Mouse (Mus musculus) heart, embryonic 16.5 days (tissue): ENCODE data around the gene Gja8. TPM values are rescaled to one million over a fixed set of nuclear protein-coding genes. Genes with fewer than 3 reads are reported as not detected.

ENCODE experiments used
- ATAC-seq: fragments of 200-750 bp; cut with Nextera tagmentation; replicated peaks from 2 replicates; pipeline ENCODE4 v1.8.0; 2017; ENCODE audit warnings: moderate number of reproducible peaks; ENCODE audit not compliant: insufficient read depth, low FRiP score; ENCODE audit errors: extremely low read depth
- H3K27ac ChIP-seq: fragments of 300-500 bp; sonication (generic); 2 replicates; pipeline ENCODE4 v1.5.1; 2014; ENCODE audit warnings: mild to moderate bottlenecking, low read length, control low read depth, moderate library complexity
- H3K27me3 ChIP-seq: fragments of 300-500 bp; sonication (generic); 2 replicates; pipeline ENCODE4 v1.6.1; 2014; ENCODE audit warnings: low read length, mixed read lengths; ENCODE audit not compliant: control insufficient read depth, insufficient read depth
- H3K36me3 ChIP-seq: fragments of 300-500 bp; sonication (generic); 2 replicates; pipeline ENCODE4 v1.6.1; 2014; ENCODE audit not compliant: control insufficient read depth, insufficient read depth
- H3K4me1 ChIP-seq: fragments of 300-500 bp; sonication (generic); 2 replicates; pipeline ENCODE4 v1.6.1; 2014; ENCODE audit warnings: low read length, mixed read lengths; ENCODE audit not compliant: control insufficient read depth, insufficient read depth
- H3K4me2 ChIP-seq: fragments of 300-500 bp; sonication (generic); 2 replicates; pipeline ENCODE4 v1.6.1; 2014; ENCODE audit warnings: low read depth, mild to moderate bottlenecking, control low read depth, low read length
- H3K4me3 ChIP-seq: fragments of 300-500 bp; sonication (generic); 2 replicates; pipeline ENCODE4 v1.5.1; 2014; ENCODE audit warnings: mild to moderate bottlenecking, control low read depth, low read length
- H3K9ac ChIP-seq: fragments of 300-500 bp; sonication (generic); 2 replicates; pipeline ENCODE4 v1.6.1; 2014; ENCODE audit warnings: low read length, control low read depth
- H3K9me3 ChIP-seq: fragments of 300-500 bp; sonication (generic); replicated peaks from 2 replicates; pipeline ENCODE4 v1.6.1; 2016; ENCODE audit warnings: low read length; ENCODE audit not compliant: control insufficient read depth
- WGBS: fragments of 180-500 bp; shearing (Covaris S2); extraction: QIAGEN DNeasy Blood & Tissue Kit; methylation state at CpG from one replicate; pipeline ENCODE4 v1.1.7; 2014; 5-methylcytosine and 5-hydroxymethylcytosine counted together
- polyA plus RNA-seq: library from polyadenylated mRNA; unstranded; fragments of >200 nt; fragmentation: Nextera tagmentation; extraction: Ambion mirVana; gene quantifications from 2 replicates; pipeline ENCODE4 v1.2.1, GENCODE M21; 2015

Gja8 gene
- polyA plus RNA-seq, 1 experiment from 2014 or later: not detected

- peaks cover 28% of the 10 kb centered on the region for H3K36me3 ChIP-seq
- H3K4me3 ChIP-seq: no peak overlapping the region
- ATAC-seq: no peak
- no peak overlapping the region for H3K27ac ChIP-seq
- no peaks in the 10 kb centered on the region for H3K27me3 ChIP-seq
- H3K9me3 ChIP-seq: no peaks in the 10 kb centered on the region
- H3K4me2 ChIP-seq: no peak overlapping the region
- H3K4me1 ChIP-seq: no peaks in the 10 kb centered on the region
- WGBS: 87% methylated on average over 7 of the region's 7 CpGs
- no peak overlapping the region for H3K9ac ChIP-seq
Measured at GRCm38 (mm10) chr3:96869091-96869490, 56.7 kb downstream of the Gja8 start.

GRCm38 (mm10) chr3:96868566-96868965, 57.3 kb downstream of the Gja8 start:
- H3K9me3 ChIP-seq: no peaks in the 10 kb centered on the region
- no peaks in the 10 kb centered on the region for H3K27me3 ChIP-seq
- no peak for ATAC-seq
- 90% methylated on average over 8 of the region's 8 CpGs for WGBS
- H3K9ac ChIP-seq: no peak overlapping the region
- no peak overlapping the region for H3K4me3 ChIP-seq
- H3K36me3 ChIP-seq: peaks cover 28% of the 10 kb centered on the region
- no peak overlapping the region for H3K27ac ChIP-seq
- H3K4me2 ChIP-seq: no peak overlapping the region
- no peaks in the 10 kb centered on the region for H3K4me1 ChIP-seq

- Histone ChIP-seq H3K4me1 (no peaks in the 10 kb centered on the region), H3K36me3 (peaks cover 24% of the 10 kb centered on the region), H3K4me2 (no peak overlapping the region), H3K27ac (no peak overlapping the region), H3K27me3 (no peaks in the 10 kb centered on the region), H3K9me3 (no peaks in the 10 kb centered on the region), H3K4me3 (no peak overlapping the region), H3K9ac (no peak overlapping the region)
- WGBS: 88% methylated on average over 3 of the region's 3 CpGs
- ATAC-seq: no peak
Measured at GRCm38 (mm10) chr3:96867863-96868262, 58.0 kb downstream of the Gja8 start.

Other genes with a start within 250 kb of the Gja8 start
- 33.6 and 37.5 TPM in 2 replicates for gene Pias3, start 229.6 kb downstream of the Gja8 start, polyA plus RNA-seq
- gene Nudt17, start 217.5 kb downstream of the Gja8 start, polyA plus RNA-seq: 6.2 and 8.8 TPM in 2 replicates
- gene Polr3c, start 198.4 kb downstream of the Gja8 start, polyA plus RNA-seq: 28.1 and 31.0 TPM in 2 replicates
- gene Rnf115, start 198.4 kb downstream of the Gja8 start, polyA plus RNA-seq: 36.9 and 39.7 TPM in 2 replicates
- gene Pdzk1, start 96.7 kb downstream of the Gja8 start, polyA plus RNA-seq: 0.98 TPM in 1 of 2 replicates, not detected in the other
- 2.3 and 5.5 TPM in 2 replicates for gene Cd160, start 96.7 kb downstream of the Gja8 start, polyA plus RNA-seq
- 86.3 and 99.3 TPM in 2 replicates for gene Gja5, start 21.3 kb downstream of the Gja8 start, polyA plus RNA-seq
- gene Gpr89, start 20.7 kb downstream of the Gja8 start, polyA plus RNA-seq: 26.1 and 28.4 TPM in 2 replicates
- gene Acp6, start 232.8 kb upstream of the Gja8 start, polyA plus RNA-seq: 59.0 and 60.4 TPM in 2 replicates